In the genomic region with DNA sequence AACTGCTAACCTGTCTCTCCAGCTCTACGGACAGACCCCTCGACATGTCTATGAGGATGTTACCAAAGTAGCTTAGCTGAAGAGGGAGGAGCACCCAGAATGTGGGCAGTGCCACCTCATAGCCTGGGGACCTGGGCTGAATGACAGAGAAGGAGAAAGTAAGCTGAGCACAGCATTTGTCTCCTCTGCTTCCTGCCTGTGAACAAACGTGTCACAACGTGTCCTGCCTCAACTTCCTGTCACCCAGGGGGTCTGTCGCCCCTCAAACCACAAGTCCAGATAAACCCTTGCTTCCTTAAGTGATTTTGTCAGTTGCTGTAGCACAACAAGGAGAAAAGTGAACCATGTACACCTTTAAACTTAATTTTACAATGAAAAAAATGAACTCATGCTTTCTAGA, we compare ENCODE assay signal across 13 mouse cellular contexts.
DNase-seq lines count a peak whose midpoint lies in the region; ATAC-seq and TF ChIP-seq lines count a peak whose summit lies in the region.
"Had no signal": no experiment of that assay in that cellular context is flagged by ENCODE, and none has a peak within 500 bp of the region (broad histone marks: within the 10 kb centered on the region; RNA-seq: fewer than 3 reads in every experiment).

No protein-coding gene starts in this region.

- intact Hi-C loops in left cerebral cortex, adult 2 months (cut with DNase I): no loop called here
- intact Hi-C loops in left cerebral cortex, postnatal 14 days (cut with DNase I): no loop called here

- no peak for TF ChIP-seq POLR2A in thymus, adult 2 months (IDR thresholded peaks at IDR 0.05; ENCODE audit: control insufficient read depth, extremely low read depth, insufficient read depth, low read length, poor library complexity)

- TF ChIP-seq CTCF in left cerebral cortex, adult 2 months (IDR thresholded peaks at IDR 0.05): no peak
- TF ChIP-seq CTCF in thymus, adult 2 months (IDR thresholded peaks at IDR 0.05; ENCODE audit: borderline replicate concordance, control insufficient read depth, extremely low read depth, insufficient read depth, low read length, poor library complexity): no peak

- no peaks in the 10 kb centered on the region for H3K36me3 ChIP-seq in thymus, adult 2 months (ENCODE audit: control insufficient read depth, insufficient read depth, low read length)
- H3K36me3 ChIP-seq in hindbrain, embryonic 16.5 days (ENCODE audit: control insufficient read depth, insufficient read depth, low read length): no peaks in the 10 kb centered on the region
- H3K36me3 ChIP-seq: hindbrain, embryonic 10.5 days; midbrain, embryonic 13.5 days; neural tube, embryonic 15.5 days had no signal

- WGBS in thymus, adult 2 months: 4% methylated on average over 5 of the region's 5 CpGs
- WGBS in hindbrain, embryonic 16.5 days: 77% methylated on average over 5 of the region's 5 CpGs

- 0 out of 2 replicates have a peak overlapping the region, but pooled peaks have one; percentile 5 for H3K27ac ChIP-seq in left cerebral cortex, adult 2 months
- H3K27ac ChIP-seq in thymus, adult 2 months (ENCODE audit: control insufficient read depth, insufficient read depth, low read length): peak overlapping the region; percentile 94
- no peak overlapping the region for H3K27ac ChIP-seq in hindbrain, embryonic 16.5 days (ENCODE audit: low read depth, low read length)
- H3K27ac ChIP-seq: heart, adult 2 months; hindbrain, embryonic 10.5 days; midbrain, embryonic 13.5 days; neural tube, embryonic 15.5 days had no signal

- no peaks in the 10 kb centered on the region for H3K27me3 ChIP-seq in thymus, adult 2 months (ENCODE audit: control insufficient read depth, insufficient read depth, low read length)
- no peaks in the 10 kb centered on the region for H3K27me3 ChIP-seq in hindbrain, embryonic 16.5 days (replicated peaks; ENCODE audit: control insufficient read depth, insufficient read depth, low read length)
- H3K27me3 ChIP-seq: midbrain, embryonic 13.5 days; neural tube, embryonic 15.5 days had no signal

- ATAC-seq in inflammation-experienced regulatory T-cells, adult 6 months: peak; percentile 97
- ATAC-seq in hindbrain, embryonic 16.5 days: no peak
- ATAC-seq: midbrain, embryonic 13.5 days had no signal

- no peak overlapping the region for H3K9ac ChIP-seq in hindbrain, embryonic 16.5 days (ENCODE audit: low read depth, low read length)
- H3K9ac ChIP-seq: midbrain, embryonic 13.5 days; neural tube, embryonic 15.5 days had no signal

- H3K4me2 ChIP-seq in hindbrain, embryonic 16.5 days (ENCODE audit: low read length): no peak overlapping the region
- H3K4me2 ChIP-seq: midbrain, embryonic 13.5 days; neural tube, embryonic 15.5 days had no signal

- DNase-seq in left cerebral cortex, adult 2 months (ENCODE audit: extremely low spot score in 1 of 2, low spot score in 2 of 2): no peak
- no peak for DNase-seq in left cerebral cortex, postnatal 14 days (ENCODE audit: low spot score in 2 of 2)
- peak; percentile 40 to 58 for DNase-seq in CD8-positive naive resting alpha-beta T cell, adult 2 months (ENCODE audit: low read depth in 2 of 2, low spot score in 2 of 2)
- DNase-seq in thymus, adult 2 months: peak; percentile 70
- DNase-seq in embryo, embryonic 11 days: no peak
- no peak for DNase-seq in cerebellum, adult 11-12 months
- DNase-seq: heart, adult 2 months had no signal

- H3K4me3 ChIP-seq in left cerebral cortex, adult 2 months: no peak overlapping the region
- H3K4me3 ChIP-seq in thymus, adult 2 months (ENCODE audit: control insufficient read depth, insufficient read depth, low read length): no peak overlapping the region
- no peak overlapping the region for H3K4me3 ChIP-seq in hindbrain, embryonic 16.5 days (ENCODE audit: low read length)
- H3K4me3 ChIP-seq: heart, adult 2 months; hindbrain, embryonic 10.5 days; layer of hippocampus, adult 2 months; midbrain, embryonic 13.5 days; neural tube, embryonic 15.5 days had no signal

- peaks cover 32% of the 10 kb centered on the region for H3K4me1 ChIP-seq in thymus, adult 2 months (replicated peaks; ENCODE audit: control insufficient read depth, insufficient read depth, low read length)
- H3K4me1 ChIP-seq in hindbrain, embryonic 16.5 days (ENCODE audit: control insufficient read depth, insufficient read depth, low read depth, low read length): no peaks in the 10 kb centered on the region
- H3K4me1 ChIP-seq: hindbrain, embryonic 10.5 days; midbrain, embryonic 13.5 days had no signal

- H3K9me3 ChIP-seq in hindbrain, embryonic 16.5 days (ENCODE audit: control insufficient read depth, low read length): no peaks in the 10 kb centered on the region
- H3K9me3 ChIP-seq: hindbrain, embryonic 10.5 days; midbrain, embryonic 13.5 days; neural tube, embryonic 15.5 days had no signal

Comparison
In these comparisons a context has a peak if more than half of its experiments do, and no peak if none do; other contexts are left out.
1. DNase-seq: peak in CD8-positive naive resting alpha-beta T cell, adult 2 months (2 of 2) and thymus, adult 2 months (single experiment); none in left cerebral cortex, adult 2 months (0 of 2), left cerebral cortex, postnatal 14 days (0 of 2), embryo, embryonic 11 days (single experiment) and cerebellum, adult 11-12 months (single experiment).